Mouse (Mus musculus) midbrain, embryonic 13.5 days (tissue): ENCODE data around the gene Prdm2. TPM values are rescaled to one million over a fixed set of nuclear protein-coding genes. Genes with fewer than 3 reads are reported as not detected.

ENCODE experiments used
- ATAC-seq: fragments of 200-750 bp; cut with Nextera tagmentation; 2 replicates; pipeline ENCODE4 v1.8.0; 2017; ENCODE audit warnings: mild to moderate bottlenecking, moderate TSS enrichment, moderate library complexity
- H3K27ac ChIP-seq: fragments of 300-500 bp; sonication (generic); 2 replicates; pipeline ENCODE4 v1.5.1; 2015; ENCODE audit warnings: inconsistent platforms, mild to moderate bottlenecking, moderate library complexity
- H3K27me3 ChIP-seq: fragments of 300-500 bp; sonication (generic); 2 replicates; pipeline ENCODE4 v1.6.1; 2015; ENCODE audit warnings: mild to moderate bottlenecking, inconsistent platforms
- H3K36me3 ChIP-seq: fragments of 300-500 bp; sonication (generic); 2 replicates; pipeline ENCODE4 v1.6.1; 2015; ENCODE audit warnings: mild to moderate bottlenecking, inconsistent platforms
- H3K4me1 ChIP-seq: fragments of 300-500 bp; sonication (generic); replicated peaks from 2 replicates; pipeline ENCODE4 v1.6.1; 2015; ENCODE audit warnings: inconsistent platforms
- H3K4me2 ChIP-seq: fragments of 300-500 bp; sonication (generic); replicated peaks from 2 replicates; pipeline ENCODE4 v1.6.1; 2015; ENCODE audit warnings: moderate library complexity, mild to moderate bottlenecking, inconsistent platforms
- H3K4me3 ChIP-seq: fragments of 300-500 bp; sonication (generic); replicated peaks from 2 replicates; pipeline ENCODE4 v1.5.1; 2015; ENCODE audit warnings: mild to moderate bottlenecking, inconsistent platforms
- H3K9ac ChIP-seq: fragments of 300-500 bp; sonication (generic); replicated peaks from 2 replicates; pipeline ENCODE4 v1.6.1; 2015; ENCODE audit warnings: mild to moderate bottlenecking, inconsistent platforms
- H3K9me3 ChIP-seq: fragments of 300-500 bp; sonication (generic); 2 replicates; pipeline ENCODE4 v1.6.1; 2016; ENCODE audit warnings: mild to moderate bottlenecking, inconsistent platforms
- WGBS: fragments of 180-500 bp; shearing (Covaris S2); methylation state at CpG from one replicate; pipeline ENCODE4 v1.1.7; 2015; 5-methylcytosine and 5-hydroxymethylcytosine counted together
- polyA plus RNA-seq: library from polyadenylated mRNA; unstranded; fragments of >200 nt; fragmentation: Nextera tagmentation; extraction: Ambion mirVana; gene quantifications from 2 replicates; pipeline ENCODE4 v1.2.1, GENCODE M21; 2015

Prdm2 gene
- polyA plus RNA-seq, 1 experiment from 2014 or later: 21.2 TPM

DNA sequence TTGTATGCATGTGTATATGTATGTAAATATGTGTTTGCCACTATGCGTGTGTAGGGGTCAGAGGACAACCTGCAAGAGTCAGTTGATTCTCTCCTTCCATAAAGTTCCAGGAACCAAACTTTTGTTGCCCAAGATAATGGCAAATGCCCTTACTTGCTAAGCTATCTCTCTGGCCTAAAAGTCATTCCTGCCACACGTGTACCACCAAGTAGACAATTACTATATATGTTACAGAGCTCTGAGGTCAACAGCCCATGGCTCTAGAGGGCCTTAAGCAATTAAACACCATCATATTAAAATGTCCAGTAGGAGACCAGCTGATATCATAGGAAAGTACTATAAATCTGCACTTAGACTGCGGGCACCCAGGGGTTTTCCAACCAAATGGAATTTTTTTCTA is 10.1 kb downstream of the Prdm2 start:
- no peak overlapping the region for H3K4me3 ChIP-seq
- WGBS: 83% methylated on average over 3 of the region's 3 CpGs
- H3K27ac ChIP-seq: no peak overlapping the region

DNA sequence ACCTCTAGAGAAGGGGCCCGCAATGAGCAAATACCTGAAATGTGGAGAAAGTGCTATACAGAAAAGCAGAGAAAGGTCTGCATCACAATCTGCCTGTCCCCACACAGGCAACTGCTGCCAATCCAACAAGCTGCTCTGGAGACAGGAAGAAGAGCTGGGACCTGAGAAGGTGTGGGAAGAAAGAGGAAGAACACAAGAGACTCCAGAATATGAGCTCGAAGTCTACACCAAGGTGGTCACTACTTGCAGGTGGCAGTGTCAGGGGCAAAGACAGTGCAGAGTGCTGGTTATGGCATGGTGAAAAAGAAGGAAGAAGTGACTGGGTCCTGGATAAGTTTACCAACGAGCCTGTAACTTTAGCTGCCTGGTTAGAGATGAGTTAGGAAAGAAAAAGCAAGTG is 14.4 kb downstream of the Prdm2 start:
- Histone ChIP-seq H3K36me3 (no peaks in the 10 kb centered on the region), H3K27me3 (no peaks in the 10 kb centered on the region), H3K4me1 (0 out of 2 replicates have a peak, but pooled peaks cover 2% of the 10 kb centered on the region), H3K4me2 (no peak overlapping the region), H3K9me3 (no peaks in the 10 kb centered on the region), H3K27ac (no peak overlapping the region), H3K4me3 (no peak overlapping the region), H3K9ac (no peak overlapping the region)
- WGBS: 82% methylated on average over 3 of the region's 3 CpGs
- ATAC-seq: no peak

More for the DNA sequence above, 10.1 kb downstream of the Prdm2 start:
- H3K9me3 ChIP-seq: no peaks in the 10 kb centered on the region
- no peak for ATAC-seq
- H3K9ac ChIP-seq: no peak overlapping the region
- H3K36me3 ChIP-seq: no peaks in the 10 kb centered on the region
- no peaks in the 10 kb centered on the region for H3K4me1 ChIP-seq
- H3K27me3 ChIP-seq: no peaks in the 10 kb centered on the region
- no peak overlapping the region for H3K4me2 ChIP-seq

DNA sequence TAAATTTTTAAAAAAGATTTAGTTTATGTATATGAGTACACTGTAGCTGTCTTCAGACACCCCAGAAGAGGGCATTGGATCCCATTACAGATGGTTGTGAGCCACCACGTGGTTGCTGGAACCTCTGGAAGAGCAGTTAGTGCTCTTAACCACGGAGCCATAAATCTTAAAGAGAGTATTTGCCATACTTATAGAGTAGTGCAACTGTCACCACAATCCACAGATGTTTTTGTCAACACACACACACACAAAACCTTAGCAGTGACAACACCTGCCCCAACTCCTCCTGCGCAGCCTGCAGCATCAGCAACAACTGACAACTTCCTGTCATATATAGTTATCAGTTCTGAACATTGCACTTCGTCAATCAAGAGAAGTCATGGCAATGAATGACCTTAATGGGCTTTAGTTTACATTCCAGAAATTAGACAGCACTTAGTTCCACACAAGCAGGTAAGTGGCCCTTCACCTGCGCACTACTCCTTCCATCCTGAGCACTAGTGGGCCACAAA is 14.9 kb downstream of the Prdm2 start:
- H3K27ac ChIP-seq: no peak overlapping the region
- no peaks in the 10 kb centered on the region for H3K27me3 ChIP-seq
- no peak overlapping the region for H3K4me3 ChIP-seq
- 0 out of 2 replicates have a peak, but pooled peaks cover 2% of the 10 kb centered on the region for H3K4me1 ChIP-seq
- no peak overlapping the region for H3K4me2 ChIP-seq
- ATAC-seq: no peak
- no peaks in the 10 kb centered on the region for H3K9me3 ChIP-seq
- WGBS: 90% methylated on average over 5 of the region's 5 CpGs
- H3K36me3 ChIP-seq: no peaks in the 10 kb centered on the region
- H3K9ac ChIP-seq: no peak overlapping the region

DNA sequence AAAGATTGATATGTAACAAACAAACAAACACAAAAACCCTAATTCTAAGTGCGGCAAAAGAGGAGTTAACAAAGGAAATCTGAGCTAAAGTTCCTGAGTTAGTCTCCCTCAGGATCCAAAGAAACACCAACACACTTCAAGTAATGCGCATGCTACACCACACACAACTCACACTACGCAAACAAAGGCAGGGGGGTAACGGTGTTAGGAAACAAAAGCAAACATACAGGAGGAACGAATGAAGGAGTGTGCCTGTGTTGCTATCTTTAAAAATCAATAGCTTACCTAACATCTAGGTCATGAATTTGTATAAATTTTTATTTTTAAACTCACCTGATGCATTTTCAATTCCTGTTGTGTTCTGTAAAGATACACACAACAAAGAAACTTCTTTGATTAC is 18.5 kb downstream of the Prdm2 start:
- Histone ChIP-seq H3K9me3 (no peaks in the 10 kb centered on the region), H3K4me2 (no peak overlapping the region), H3K27me3 (no peaks in the 10 kb centered on the region), H3K4me1 (peaks cover 2% of the 10 kb centered on the region; the same call in 1 of the 2 replicates), H3K9ac (no peak overlapping the region), H3K36me3 (no peaks in the 10 kb centered on the region), H3K4me3 (no peak overlapping the region), H3K27ac (no peak overlapping the region)
- no peak for ATAC-seq
- 86% methylated on average over 5 of the region's 5 CpGs for WGBS

DNA sequence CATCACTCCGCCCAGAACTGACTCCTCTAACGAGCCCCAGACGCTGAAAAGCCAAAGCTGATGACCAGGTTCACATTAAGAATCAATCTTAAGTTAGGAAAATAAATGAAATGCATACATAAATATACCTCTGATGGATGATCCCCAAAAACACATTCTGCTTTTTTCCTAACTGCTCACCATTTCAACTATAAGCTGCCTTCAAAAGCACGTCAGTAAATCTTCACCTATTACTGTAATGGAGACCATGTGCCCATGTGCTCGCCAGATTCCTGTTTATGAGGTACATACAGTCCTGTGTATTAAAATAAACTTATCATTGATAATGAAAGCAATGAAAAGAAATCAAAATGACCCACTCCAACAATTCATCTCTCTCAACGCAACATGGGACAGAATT is 19.6 kb downstream of the Prdm2 start:
- WGBS: 90% methylated on average over 6 of the region's 6 CpGs
- no peaks in the 10 kb centered on the region for H3K9me3 ChIP-seq
- no peak overlapping the region for H3K4me3 ChIP-seq
- no peaks in the 10 kb centered on the region for H3K36me3 ChIP-seq
- no peak overlapping the region for H3K9ac ChIP-seq
- no peaks in the 10 kb centered on the region for H3K27me3 ChIP-seq
- H3K4me2 ChIP-seq: no peak overlapping the region
- no peak for ATAC-seq
- H3K4me1 ChIP-seq: peaks cover 2% of the 10 kb centered on the region; the same call in 1 of the 2 replicates
- no peak overlapping the region for H3K27ac ChIP-seq

DNA sequence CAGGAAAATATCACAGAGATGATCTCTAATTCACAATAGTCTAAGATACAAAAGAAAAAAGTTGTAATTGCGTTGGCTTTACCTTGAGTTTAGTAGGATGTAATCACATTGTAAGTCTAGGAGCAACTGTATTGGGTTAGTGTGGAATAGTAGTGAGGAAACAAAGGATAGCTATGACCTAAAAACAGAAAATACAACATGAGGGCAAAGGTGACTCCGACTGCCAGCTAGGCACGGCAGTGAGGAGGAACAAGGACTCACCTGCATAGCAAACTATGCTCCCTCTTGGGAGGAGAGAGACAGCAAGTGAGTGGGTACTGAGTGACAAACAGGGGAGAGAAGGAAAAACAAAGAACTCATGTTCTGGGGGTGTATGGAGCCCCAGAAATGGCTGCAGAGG is 21.0 kb downstream of the Prdm2 start:
- Histone ChIP-seq H3K9me3 (no peaks in the 10 kb centered on the region), H3K4me2 (no peak overlapping the region), H3K9ac (no peak overlapping the region), H3K27me3 (no peaks in the 10 kb centered on the region), H3K27ac (no peak overlapping the region), H3K4me3 (no peak overlapping the region), H3K4me1 (peaks cover 2% of the 10 kb centered on the region; the same call in 1 of the 2 replicates), H3K36me3 (peaks cover 5% of the 10 kb centered on the region; the same call in 1 of the 2 replicates)
- 84% methylated on average over 3 of the region's 3 CpGs for WGBS
- no peak for ATAC-seq

DNA sequence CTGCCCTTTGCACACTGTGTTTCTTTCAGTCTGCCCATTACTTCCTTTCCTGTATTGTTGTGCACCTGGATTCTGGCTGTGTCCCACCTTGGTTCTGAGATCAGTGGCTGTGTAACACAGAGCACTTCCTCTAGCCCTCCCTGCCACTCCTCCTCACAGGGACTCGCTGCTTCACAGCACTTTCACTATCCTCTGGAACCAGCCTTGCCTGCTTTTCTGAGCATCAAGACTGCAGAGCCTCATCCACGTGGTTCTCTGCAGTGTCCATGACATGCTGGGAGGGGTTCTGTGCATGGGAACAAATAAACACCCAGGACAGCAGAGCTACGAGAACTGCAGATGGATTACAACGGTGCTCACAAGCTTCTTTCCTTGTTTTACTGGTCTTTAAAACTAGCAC is 22.1 kb downstream of the Prdm2 start:
- Histone ChIP-seq H3K4me1 (peaks cover 2% of the 10 kb centered on the region; the same call in 1 of the 2 replicates), H3K9me3 (no peaks in the 10 kb centered on the region), H3K27me3 (no peaks in the 10 kb centered on the region), H3K9ac (no peak overlapping the region), H3K4me2 (no peak overlapping the region), H3K27ac (no peak overlapping the region), H3K4me3 (no peak overlapping the region), H3K36me3 (peaks cover 8% of the 10 kb centered on the region; the same call in 1 of the 2 replicates)
- WGBS: 71% methylated on average over 4 of the region's 4 CpGs
- no peak for ATAC-seq

DNA sequence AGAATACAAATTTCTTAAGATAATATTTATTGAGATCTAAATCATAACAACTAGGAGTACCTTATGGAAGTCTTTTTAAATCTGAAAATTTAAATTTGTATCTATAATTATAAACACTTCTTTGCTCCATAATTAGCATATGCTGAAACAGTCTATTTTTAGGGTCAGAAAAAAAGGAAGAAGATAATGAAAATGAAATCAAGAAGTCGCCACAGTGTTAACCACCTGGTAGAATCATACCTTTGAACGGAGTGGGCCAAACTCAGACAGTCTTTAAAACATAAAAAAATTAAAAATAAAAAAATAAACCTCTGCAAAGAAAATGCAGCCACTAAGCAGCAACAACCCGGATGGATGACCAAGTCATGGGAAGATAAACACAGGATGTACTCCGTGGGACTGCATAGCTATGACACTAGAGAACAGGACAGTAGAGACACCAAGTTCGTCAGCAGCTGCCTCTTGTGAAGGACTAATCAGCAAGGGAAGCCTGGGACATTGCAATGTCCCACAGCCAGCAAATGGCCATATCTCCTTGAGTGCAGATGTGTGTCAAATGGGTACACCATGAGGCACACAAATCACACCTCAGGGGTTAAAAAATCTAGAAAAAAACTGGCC is 24.1 kb downstream of the Prdm2 start:
- Histone ChIP-seq H3K4me2 (no peak overlapping the region), H3K4me3 (no peak overlapping the region), H3K27ac (no peak overlapping the region), H3K27me3 (no peaks in the 10 kb centered on the region), H3K4me1 (no peaks in the 10 kb centered on the region; the same call in 1 of the 2 replicates), H3K36me3 (peaks cover 11% of the 10 kb centered on the region; the same call in 1 of the 2 replicates), H3K9ac (no peak overlapping the region), H3K9me3 (no peaks in the 10 kb centered on the region)
- WGBS: 90% methylated on average over 5 of the region's 5 CpGs
- ATAC-seq: no peak

DNA sequence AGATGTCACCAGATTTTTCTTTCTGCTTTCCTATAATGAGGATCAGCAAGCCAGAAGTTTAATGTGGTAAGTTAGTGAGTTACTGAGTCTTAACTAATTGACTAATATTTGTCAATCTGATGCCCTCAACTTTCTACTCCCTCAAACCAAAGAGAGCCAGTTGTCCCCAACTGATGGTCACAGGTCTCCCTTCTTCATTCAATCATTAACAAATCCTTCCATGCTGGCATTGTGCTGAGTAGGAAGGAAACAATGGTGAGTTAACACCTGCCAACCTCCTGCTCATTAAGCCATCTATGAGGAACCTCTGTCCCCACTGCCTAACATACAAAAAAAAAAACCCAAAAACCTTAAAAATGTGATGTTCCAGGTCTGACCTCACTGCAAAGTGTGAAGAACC is 26.7 kb downstream of the Prdm2 start:
- Histone ChIP-seq H3K27me3 (no peaks in the 10 kb centered on the region), H3K4me2 (no peak overlapping the region), H3K4me3 (no peak overlapping the region), H3K9me3 (no peaks in the 10 kb centered on the region), H3K4me1 (no peaks in the 10 kb centered on the region; the same call in 1 of the 2 replicates), H3K36me3 (peaks cover 11% of the 10 kb centered on the region; the same call in 1 of the 2 replicates), H3K9ac (no peak overlapping the region), H3K27ac (no peak overlapping the region)
- no peak for ATAC-seq

DNA sequence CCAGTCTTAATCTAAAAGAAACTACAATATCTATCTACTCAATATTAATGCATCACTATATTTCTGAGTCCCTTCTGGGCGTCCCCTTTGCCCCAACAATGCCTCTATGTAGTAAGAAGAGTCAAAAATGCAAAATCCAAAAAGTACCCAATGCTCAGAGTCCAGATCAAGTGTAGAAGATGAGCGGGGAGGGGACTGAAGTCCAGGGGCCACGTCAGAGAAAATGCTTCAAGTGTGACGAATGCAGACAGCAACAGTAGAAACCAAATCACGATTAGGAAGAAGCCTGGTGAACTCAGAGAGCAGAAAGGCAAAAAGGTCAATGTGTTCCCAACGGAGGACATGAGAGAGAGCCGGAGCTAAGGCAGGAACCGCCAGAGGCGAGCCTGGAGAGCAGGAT is 27.3 kb downstream of the Prdm2 start:
- WGBS: 87% methylated on average over 9 of the region's 9 CpGs
- H3K4me2 ChIP-seq: no peak overlapping the region
- no peak for ATAC-seq
- no peaks in the 10 kb centered on the region for H3K9me3 ChIP-seq
- no peaks in the 10 kb centered on the region; the same call in 1 of the 2 replicates for H3K4me1 ChIP-seq
- H3K27ac ChIP-seq: no peak overlapping the region
- peaks cover 14% of the 10 kb centered on the region for H3K36me3 ChIP-seq
- no peak overlapping the region for H3K9ac ChIP-seq
- H3K27me3 ChIP-seq: no peaks in the 10 kb centered on the region
- no peak overlapping the region for H3K4me3 ChIP-seq

DNA sequence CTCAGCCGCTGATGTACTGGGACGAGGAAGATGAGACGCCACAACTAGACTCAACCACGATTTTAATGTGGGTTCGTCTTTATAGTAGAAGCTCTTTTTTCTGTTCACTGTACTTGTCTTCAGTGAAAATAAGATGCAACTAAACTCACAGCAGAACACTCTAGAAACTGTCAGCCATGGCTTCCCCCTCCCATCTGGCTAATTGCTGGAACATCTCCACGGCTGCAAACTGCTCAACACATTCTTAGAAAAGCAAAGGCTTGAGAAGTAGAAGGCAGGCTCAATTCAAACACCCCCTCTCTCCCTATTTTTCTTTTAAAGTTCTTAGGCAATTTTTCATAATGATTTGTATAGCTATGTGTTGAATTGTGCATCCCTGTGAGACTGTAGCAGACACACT is 29.7 kb downstream of the Prdm2 start:
- Histone ChIP-seq H3K27me3 (no peaks in the 10 kb centered on the region), H3K4me3 (no peak overlapping the region), H3K4me1 (no peaks in the 10 kb centered on the region), H3K9me3 (no peaks in the 10 kb centered on the region), H3K36me3 (peaks cover 25% of the 10 kb centered on the region), H3K9ac (no peak overlapping the region), H3K27ac (no peak overlapping the region), H3K4me2 (no peak overlapping the region)
- no peak for ATAC-seq
- WGBS: 94% methylated on average over 6 of the region's 6 CpGs

DNA sequence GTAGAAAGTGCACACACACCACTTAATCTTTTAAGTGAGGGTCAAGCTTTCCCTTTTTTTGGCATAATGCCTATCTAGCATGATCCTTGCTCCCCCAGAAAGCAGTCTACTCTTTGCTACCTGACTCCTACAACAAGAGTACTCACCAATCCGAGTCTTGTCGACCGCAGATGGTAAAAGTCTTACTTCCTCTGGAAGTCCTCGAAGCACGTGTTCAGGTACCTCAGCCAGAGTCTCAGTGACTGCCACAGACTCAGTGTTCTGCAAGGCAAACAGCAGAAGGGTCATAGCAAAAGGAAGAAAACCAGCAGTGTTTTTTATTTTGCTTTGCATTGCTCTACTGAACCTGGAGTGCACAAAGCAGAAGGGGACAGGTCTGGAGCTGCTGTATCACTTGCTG is 32.1 kb downstream of the Prdm2 start:
- no peaks in the 10 kb centered on the region for H3K9me3 ChIP-seq
- no peak overlapping the region for H3K27ac ChIP-seq
- WGBS: 95% methylated on average over 5 of the region's 5 CpGs
- ATAC-seq: no peak
- H3K4me3 ChIP-seq: no peak overlapping the region
- H3K9ac ChIP-seq: no peak overlapping the region
- H3K36me3 ChIP-seq: peaks cover 27% of the 10 kb centered on the region
- no peak overlapping the region for H3K4me2 ChIP-seq
- H3K4me1 ChIP-seq: no peaks in the 10 kb centered on the region
- H3K27me3 ChIP-seq: no peaks in the 10 kb centered on the region
